Mouse (Mus musculus) left cerebral cortex, postnatal 25 days (tissue): ENCODE data around the gene Cntnap2. TPM values are rescaled to one million over a fixed set of nuclear protein-coding genes. Genes with fewer than 3 reads are reported as not detected.
"Not testable (repeated sequence)": the region's sequence is repeated elsewhere in the genome, so short reads cannot be mapped to it uniquely, and the experiment has no call there.

ENCODE experiments used
- DNase-seq, 2 experiments: peaks; one replicate each; pipeline ENCODE4 v3.0.0; 2022; ENCODE audit warnings: low spot score in 2 of 2, mixed read lengths in 1 of 2
- intact Hi-C: fragments of 180-260 bp; cut with DNase I; formaldehyde crosslinking; loops from one replicate; pipeline ENCODE4 v1.15.1; 2025
- total RNA-seq, 2 experiments: library from RNA; stranded (reverse); gene quantifications; 2 replicates each; pipeline ENCODE4 v1.2.3; 2021

The Cntnap2 gene
- total RNA-seq, 2 experiments from 2014 or later: 124 to 139 TPM

GRCm38 (mm10) chr6:47256227-47256887, 2197.2 kb downstream of the Cntnap2 start:
- intact Hi-C loops: no loop called here
- DNase-seq: no peak

DNA sequence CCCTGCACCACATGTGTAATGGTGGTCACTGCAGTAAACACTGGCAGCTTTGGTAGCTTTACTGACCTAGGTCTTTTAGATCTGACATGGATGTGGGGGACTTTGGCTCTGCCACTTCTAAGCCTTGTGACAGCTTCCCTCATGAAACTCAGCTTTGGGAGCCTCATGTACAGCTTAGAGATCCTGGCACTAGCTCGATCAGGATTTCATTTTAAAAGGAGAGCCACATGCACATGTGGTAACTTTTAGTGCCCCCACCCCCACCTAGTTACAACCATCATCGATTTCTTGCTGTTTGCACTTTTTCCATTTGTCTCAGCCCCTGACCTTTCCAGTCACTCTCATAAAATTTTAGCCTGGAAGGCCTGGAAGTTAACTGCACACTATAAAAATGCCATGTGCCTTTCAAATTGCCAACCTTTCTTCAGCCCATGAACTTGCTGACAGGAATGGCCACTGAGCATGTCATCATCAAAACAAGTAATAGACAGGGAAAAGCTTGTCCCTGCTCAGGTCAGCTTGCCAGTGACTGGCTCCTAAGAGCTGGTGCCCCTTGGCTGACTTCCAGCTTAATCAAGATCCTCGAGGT, 2197.9 kb downstream of the Cntnap2 start:
- intact Hi-C loops: no loop called here
- DNase-seq: no peak

DNA sequence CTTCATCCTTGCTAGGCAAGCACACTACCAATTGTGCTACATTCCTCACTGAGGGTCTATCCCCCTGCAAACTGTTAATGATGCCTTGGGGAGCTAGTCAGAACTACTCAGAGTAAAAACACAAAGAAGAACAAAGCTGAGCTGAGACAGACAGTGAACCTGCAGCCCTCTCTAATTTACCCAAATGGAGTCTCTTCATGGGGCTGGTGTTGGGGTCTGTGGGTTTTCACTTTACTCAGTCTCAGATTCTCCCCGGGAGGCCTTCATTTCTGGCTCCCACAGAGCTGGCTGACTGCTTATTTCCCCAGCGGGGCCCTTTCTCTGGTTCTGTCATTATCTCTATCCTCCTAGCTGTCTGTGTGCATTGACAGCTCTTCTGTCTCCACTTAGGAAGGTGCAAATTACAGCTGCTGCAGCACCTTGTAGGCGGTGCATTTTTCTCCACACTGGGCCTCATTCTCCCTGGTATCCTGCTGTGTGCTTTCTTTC, 2200.5 kb downstream of the Cntnap2 start:
- no peak for DNase-seq
- intact Hi-C loops: no loop called here

DNA sequence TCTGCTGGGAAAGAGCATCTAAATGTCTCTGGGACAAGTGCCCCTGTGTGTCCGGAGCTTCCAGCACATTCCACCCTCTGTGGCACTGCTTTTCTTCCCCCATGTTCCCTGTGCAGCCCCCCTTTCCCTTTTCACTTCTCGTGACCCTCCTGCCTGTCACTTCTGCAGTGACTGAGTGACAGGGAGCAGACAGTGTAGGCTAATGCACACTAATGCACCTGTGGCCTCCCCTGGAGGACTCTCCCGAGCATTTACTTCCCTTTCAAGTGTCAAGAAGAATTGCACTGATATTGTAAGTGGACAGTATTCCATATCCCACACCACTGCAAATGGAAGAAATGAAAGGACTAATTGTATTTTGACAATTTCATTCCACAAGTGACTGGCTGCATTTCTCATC, 2208.1 kb downstream of the Cntnap2 start:
- DNase-seq: no peak
- intact Hi-C loops: no loop called here

GRCm38 (mm10) chr6:47269455-47269854, 2210.3 kb downstream of the Cntnap2 start:
- intact Hi-C loops: no loop called here
- DNase-seq: no peak

DNA sequence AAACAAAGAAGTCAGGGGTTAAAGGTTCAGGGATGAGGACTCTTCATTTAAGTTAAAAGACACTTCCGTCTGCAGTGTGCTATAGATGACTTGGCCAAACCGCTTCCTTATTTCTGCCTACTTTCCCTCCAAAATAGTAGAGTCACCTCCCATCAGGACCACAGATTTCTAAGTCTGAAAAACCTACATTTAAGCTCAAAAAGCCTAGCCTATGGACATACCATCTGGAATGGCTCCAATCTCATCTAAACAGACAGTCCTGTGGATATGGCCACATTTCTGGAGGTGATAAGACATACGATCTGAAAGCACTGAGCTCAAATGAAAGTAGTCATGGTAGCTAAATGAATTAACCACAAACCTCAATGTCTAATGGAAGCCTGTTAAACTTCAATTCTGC, 2212.4 kb downstream of the Cntnap2 start:
- no peak for DNase-seq
- intact Hi-C loops: no loop called here

- intact Hi-C loops: no loop called here
Measured at GRCm38 (mm10) chr6:47272606-47273575, 2213.7 kb downstream of the Cntnap2 start.

DNA sequence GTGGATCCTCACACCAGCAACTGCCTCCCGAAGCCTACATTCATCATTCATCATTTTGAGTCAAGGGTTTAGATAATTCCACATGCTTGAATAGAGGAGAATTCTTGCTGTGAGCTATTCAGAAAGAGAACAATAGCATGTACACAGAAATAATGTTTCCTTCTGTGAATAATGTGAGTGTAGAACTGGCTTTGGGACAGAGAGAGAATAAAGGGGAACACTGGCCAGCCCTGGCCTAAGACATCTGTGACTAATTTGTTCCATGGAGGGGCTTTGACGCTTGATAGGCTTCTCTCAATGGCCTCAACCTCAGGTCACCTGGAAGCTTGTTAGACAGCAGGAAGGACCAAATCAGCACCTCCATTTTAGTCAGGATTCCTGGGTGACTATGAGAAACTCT, 2215.9 kb downstream of the Cntnap2 start:
- intact Hi-C loops: no loop called here
- DNase-seq: no peak

More at GRCm38 (mm10) chr6:47272606-47273575, 2213.7 kb downstream of the Cntnap2 start:
- DNase-seq: peak in 1 of 2 experiments; percentile 3

GRCm38 (mm10) chr6:47279183-47279582, 2220.0 kb downstream of the Cntnap2 start:
- intact Hi-C loops: no loop called here
- DNase-seq: no peak

GRCm38 (mm10) chr6:47281584-47281983, 2222.4 kb downstream of the Cntnap2 start:
- no peak for DNase-seq
- intact Hi-C loops: loop anchor here (5.0 kb wide), 1 partner anchor 84 kb away; no protein-coding TSS in a partner anchor

DNA sequence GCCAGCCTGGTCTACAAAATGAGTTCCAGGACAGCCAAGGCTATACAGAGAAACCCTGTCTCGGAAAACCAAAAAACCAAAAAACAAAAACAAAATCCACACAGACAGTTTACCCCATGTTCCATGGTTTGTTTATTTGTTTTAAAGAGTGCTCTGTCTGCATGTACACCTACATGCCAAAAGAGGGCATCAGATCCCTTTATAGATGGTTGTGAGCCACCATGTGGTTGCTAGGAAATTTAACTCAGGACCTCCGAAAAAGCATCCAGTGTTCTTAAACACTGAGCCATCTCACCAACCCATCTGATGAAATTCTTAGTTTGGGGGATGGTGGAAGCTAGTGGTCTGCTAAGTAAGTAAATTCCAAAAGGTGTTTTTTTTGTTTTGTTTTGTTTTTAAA, 2225.6 kb downstream of the Cntnap2 start:
- DNase-seq: no peak
- intact Hi-C loops: loop anchor here (5.0 kb wide), 1 partner anchor 87 kb away; no protein-coding TSS in a partner anchor

GRCm38 (mm10) chr6:47285742-47286141, 2226.6 kb downstream of the Cntnap2 start:
- intact Hi-C loops: no loop called here

GRCm38 (mm10) chr6:47286247-47286967, 2227.2 kb downstream of the Cntnap2 start:
- intact Hi-C loops, DNase-seq: not testable (repeated sequence)

More at GRCm38 (mm10) chr6:47285742-47286141, 2226.6 kb downstream of the Cntnap2 start:
- no peak for DNase-seq

DNA sequence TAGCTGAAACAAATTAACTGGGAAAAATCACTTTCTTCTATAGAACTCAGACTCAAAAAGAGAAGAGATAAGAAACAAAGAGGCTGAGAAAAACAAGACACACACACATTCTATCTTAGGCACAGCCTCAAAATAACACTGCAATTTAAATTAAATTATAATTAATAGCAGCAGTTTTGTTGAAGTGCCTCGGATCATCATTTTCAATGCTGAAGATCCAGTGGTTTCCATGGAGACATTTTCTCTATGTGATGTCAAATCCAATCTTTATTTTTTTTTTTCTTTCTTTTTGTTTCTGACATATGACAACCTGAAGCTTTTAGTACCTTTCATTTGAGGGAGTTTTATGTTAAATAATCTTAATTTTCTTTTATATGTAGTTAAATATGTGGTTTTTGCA, 2228.6 kb downstream of the Cntnap2 start:
- DNase-seq: no peak
- intact Hi-C loops: no loop called here

DNA sequence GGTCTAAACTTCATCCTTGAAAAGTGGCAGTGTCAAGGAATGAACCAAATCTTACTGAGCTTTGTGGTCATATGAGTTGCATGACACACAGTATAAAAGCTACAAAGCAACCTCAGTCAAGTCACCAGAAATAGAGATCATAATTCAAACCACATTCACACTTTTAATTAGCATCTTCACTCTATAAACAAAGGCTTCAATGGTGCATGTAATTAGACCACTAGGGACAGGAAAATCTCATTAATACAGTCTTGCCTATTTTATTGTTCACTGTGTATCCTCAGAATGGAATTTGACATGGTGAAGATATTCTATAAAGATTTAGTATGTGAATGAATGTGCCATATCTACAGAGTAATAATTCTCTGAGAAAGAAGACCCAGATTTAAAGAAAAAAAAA, 2232.8 kb downstream of the Cntnap2 start:
- intact Hi-C loops: no loop called here
- no peak for DNase-seq

DNA sequence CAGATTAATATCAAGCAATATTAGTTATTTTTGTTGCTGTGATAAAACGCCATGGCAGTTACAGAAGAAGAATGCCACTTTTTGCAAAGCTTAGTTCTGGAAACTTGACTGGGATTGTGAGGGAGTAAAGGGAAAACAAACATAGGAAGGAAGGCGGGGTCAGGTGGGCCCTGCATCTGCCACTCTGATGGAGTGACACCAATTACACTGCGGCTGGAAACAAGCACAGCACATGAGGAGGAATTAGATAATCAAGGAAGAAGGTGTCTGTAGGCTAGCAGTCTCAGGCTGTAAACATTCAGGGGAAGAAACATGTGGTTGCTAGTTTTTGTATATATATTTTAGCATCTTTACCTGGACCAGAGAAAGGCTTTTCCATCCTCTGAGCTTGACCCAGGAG, 2233.3 kb downstream of the Cntnap2 start:
- intact Hi-C loops: no loop called here
- DNase-seq: no peak

DNA sequence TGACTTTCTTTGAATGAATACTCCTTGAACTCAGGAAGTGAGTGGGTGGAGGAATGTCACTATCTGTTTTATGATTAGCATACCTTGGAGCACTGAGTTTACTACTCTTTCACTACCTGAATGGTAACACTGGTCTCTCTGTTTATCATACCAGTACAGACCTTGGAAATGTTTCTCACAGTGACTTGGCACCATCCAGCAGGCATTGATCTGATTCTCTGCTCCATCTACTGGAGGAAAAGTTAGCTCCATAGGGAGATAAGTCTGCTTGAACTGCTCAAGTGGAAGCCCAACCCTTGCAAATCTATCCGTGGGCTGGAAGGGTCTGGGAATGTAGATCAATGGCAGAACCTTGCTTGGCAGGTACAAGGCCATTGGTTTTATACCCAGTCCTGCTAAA, 2235.3 kb downstream of the Cntnap2 start:
- intact Hi-C loops: no loop called here
- DNase-seq: no peak

DNA sequence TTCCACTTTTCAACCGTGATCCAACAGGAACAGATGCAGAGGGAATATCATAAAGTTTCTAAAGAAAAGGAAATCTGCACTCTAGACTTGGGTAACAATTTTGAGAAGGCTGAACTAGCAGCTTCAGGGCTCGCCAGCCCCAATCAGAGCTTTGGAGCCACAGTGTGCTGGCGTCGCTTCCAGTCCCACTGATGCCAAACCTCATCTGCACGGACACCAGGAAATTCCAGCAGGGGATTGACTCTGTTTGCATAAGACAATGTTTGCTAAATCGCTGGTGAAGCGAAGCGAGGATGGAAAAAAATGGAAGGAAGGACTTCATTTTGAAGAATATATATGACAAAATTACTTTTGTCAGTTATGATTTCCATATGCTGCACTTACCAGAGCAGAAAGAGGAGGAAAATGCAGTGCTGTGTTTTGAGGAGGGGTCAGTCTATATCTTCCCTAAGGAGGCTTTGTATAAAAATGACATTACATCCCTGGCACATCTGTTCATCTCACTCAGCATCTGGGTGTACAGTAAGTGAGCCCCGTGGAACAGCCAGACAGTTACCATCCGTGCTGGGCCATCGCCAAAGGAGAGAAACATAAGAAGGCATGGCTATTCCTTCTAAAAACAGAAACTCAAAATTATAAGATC, 2245.8 kb downstream of the Cntnap2 start:
- intact Hi-C loops: no loop called here
- no peak for DNase-seq
